Mouse (Mus musculus) duodenum, adult 2 months (tissue): ENCODE data around the gene Zfp317. TPM values are rescaled to one million over a fixed set of nuclear protein-coding genes. Genes with fewer than 3 reads are reported as not detected.

Source experiments
- polyA plus RNA-seq: library from polyadenylated mRNA; depleted of rRNA; stranded (reverse); fragments of >200 nt; gene quantifications from 2 replicates; pipeline ENCODE4 v1.2.3, GENCODE M21; 2012; ENCODE audit warnings: low replicate concordance; rRNA removed

Gene Zfp317
- 1.1 and 1.5 TPM in 2 replicates for polyA plus RNA-seq

DNA sequence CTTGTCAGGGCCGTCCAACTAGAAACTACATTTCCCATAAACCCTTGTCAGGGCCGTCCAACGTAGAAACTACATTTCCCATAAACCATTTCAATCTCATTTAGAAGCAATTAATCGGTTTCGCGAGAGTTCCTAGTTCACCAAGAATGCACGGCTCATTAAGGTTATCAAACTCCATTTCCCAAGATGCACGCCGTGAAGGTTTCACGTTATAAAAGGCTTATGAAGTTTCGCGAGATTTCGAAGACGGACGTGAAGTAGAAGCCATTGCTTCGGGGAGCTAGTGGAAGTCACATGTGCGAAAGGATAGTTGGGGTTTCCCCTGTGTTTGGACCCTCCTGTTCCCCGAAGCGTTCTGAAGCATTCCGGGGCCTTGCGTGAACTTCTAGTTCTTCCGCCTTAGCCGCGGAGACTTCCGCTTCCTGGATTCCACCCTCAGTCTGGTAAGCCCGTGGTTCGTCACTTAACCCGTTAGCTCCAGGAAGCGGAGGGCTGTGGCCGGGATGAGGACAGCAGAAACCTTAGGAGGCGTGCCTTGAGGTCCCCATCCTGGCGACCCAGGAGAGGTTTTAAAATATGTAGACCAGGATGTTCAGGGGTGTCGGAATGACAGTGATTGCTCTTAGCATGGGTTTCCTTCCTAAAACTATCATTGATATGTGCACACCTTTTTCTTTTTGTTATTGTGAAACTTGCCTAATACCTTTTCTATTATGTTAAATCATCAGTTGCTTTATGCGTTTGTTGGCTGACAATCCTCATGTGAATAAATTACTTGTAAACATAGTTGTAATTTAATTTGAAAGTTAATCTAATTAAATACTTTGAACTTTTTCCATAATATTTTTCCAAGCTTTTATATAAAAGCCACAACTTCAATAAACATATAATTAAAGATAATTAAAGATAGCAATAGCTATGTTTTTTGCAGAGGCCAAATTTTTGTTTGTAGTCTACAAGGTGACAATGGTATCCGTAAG, at the start of gene Zfp317:
Gene Zfp317 (plus strand): TSS at position 260 of the 980 bp plus-strand sequence.

DNA sequence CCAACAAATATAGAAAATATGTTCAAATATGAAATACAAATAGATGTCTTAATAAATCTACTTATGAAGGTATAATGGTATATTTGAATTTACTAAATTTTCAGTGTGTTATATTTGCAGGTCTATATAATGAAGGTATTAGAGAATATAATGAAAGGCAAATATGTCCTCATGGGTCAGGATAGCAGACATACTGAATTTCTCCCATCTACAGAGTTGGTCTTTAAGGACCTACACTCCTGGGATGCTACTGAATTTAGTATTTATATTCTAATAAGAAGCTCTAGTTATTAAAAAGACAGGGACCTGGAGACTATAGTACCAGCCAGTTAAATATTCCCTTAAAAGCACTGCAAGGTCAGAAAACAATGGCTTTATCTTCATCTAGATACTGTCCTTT, 39.6 kb upstream of the Zfp317 start, which contains the start of gene Olfr855:
Gene Olfr855 (plus strand): TSS at position 301 of the 400 bp plus-strand sequence.

Other genes with a start within 250 kb of the Zfp317 start
- gene Olfr847, start 243.4 kb upstream of the Zfp317 start, polyA plus RNA-seq: not detected in 2 replicates
- gene Olfr849, start 181.8 kb upstream of the Zfp317 start, polyA plus RNA-seq: not detected in 2 replicates
- not detected in 2 replicates for gene Olfr850, start 143.9 kb upstream of the Zfp317 start, polyA plus RNA-seq
- not detected in 2 replicates for gene Olfr851, start 128.8 kb upstream of the Zfp317 start, polyA plus RNA-seq
- gene Olfr853, start 81.0 kb upstream of the Zfp317 start, polyA plus RNA-seq: not detected in 2 replicates
- gene Olfr854, start 54.7 kb upstream of the Zfp317 start, polyA plus RNA-seq: not detected in 2 replicates
- gene Olfr855, start 39.5 kb upstream of the Zfp317 start, polyA plus RNA-seq: not detected in 2 replicates
- gene Olfr857, start 87.3 kb downstream of the Zfp317 start, polyA plus RNA-seq: not detected in 2 replicates
- not detected in 2 replicates for gene Olfr58, start 158.2 kb downstream of the Zfp317 start, polyA plus RNA-seq
- gene Olfr859, start 182.8 kb downstream of the Zfp317 start, polyA plus RNA-seq: not detected in 2 replicates
- not detected in 2 replicates for gene Olfr860, start 227.6 kb downstream of the Zfp317 start, polyA plus RNA-seq